Mouse (Mus musculus) heart, adult 2 months (tissue): ENCODE data around the gene Hoxa10. TPM values are rescaled to one million over a fixed set of nuclear protein-coding genes. Genes with fewer than 3 reads are reported as not detected.

Experiments used
- DNase-seq, 2 experiments: peaks; one replicate each; pipeline ENCODE4 v3.0.0; 2021
- H3K27ac ChIP-seq: fragments of 200-600 bp; 2 replicates; pipeline ENCODE4 v1.8.1; 2022
- H3K27me3 ChIP-seq: fragments of 200-500 bp; 2 replicates; pipeline ENCODE4 v1.6.1; 2012; ENCODE audit warnings: mild to moderate bottlenecking, low read length, inconsistent platforms, mixed read lengths; ENCODE audit not compliant: control insufficient read depth, insufficient read depth
- H3K36me3 ChIP-seq: fragments of 200-500 bp; 2 replicates; pipeline ENCODE4 v1.6.1; 2012; ENCODE audit warnings: low read length, inconsistent platforms; ENCODE audit not compliant: control insufficient read depth, insufficient read depth
- H3K4me1 ChIP-seq: fragments of 200-500 bp; 2 replicates; pipeline ENCODE4 v1.6.1; 2011; ENCODE audit warnings: low read length; ENCODE audit not compliant: control insufficient read depth, insufficient read depth
- H3K4me3 ChIP-seq: fragments of 200-600 bp; 2 replicates; pipeline ENCODE4 v1.8.1; 2022
- H3K79me2 ChIP-seq: fragments of 200-500 bp; replicated peaks from 2 replicates; pipeline ENCODE4 v1.6.1; 2012; ENCODE audit warnings: mild to moderate bottlenecking, inconsistent platforms, low read length, moderate library complexity, mixed read lengths; ENCODE audit not compliant: control insufficient read depth, insufficient read depth
- H3K9ac ChIP-seq: fragments of 200-500 bp; 2 replicates; pipeline ENCODE4 v1.6.1; 2012; ENCODE audit warnings: low read depth, mild to moderate bottlenecking, control low read depth, inconsistent platforms, low read length, mixed read lengths
- CTCF ChIP-seq: fragments of 200-600 bp; IDR thresholded peaks from 2 replicates; pipeline ENCODE4 v1.8.1; 2022; ENCODE audit warnings: antibody characterized with exemption, mild to moderate bottlenecking, moderate library complexity
- EP300 ChIP-seq: fragments of 200-500 bp; IDR thresholded peaks from 2 replicates; pipeline ENCODE4 v1.6.1; 2011; ENCODE audit warnings: low read depth, low read length, control low read depth; ENCODE audit not compliant: insufficient read depth
- POLR2A ChIP-seq: fragments of 200-500 bp; IDR thresholded peaks from 2 replicates; pipeline ENCODE4 v1.6.1; 2011; ENCODE audit warnings: mild to moderate bottlenecking, low read depth, low read length, control low read depth; ENCODE audit not compliant: insufficient read depth
- whole genome bisulfite sequencing: fragments of 180-500 bp; shearing (Covaris S2); methylation state at CpG from one replicate; pipeline ENCODE4 v1.1.7; 2018; 5-methylcytosine and 5-hydroxymethylcytosine counted together
- intact Hi-C: fragments of 180-260 bp; cut with DNase I; formaldehyde crosslinking; loops from one replicate; pipeline ENCODE4 v1.15.1; 2025
- polyA plus RNA-seq: library from polyadenylated mRNA; depleted of rRNA; stranded (reverse); fragments of >200 nt; gene quantifications from 2 replicates; pipeline ENCODE4 v1.2.3, GENCODE M21; 2012
- total RNA-seq, 2 experiments: library from RNA; stranded (reverse); gene quantifications; 2 replicates each; pipeline ENCODE4 v1.2.3; 2021

The Hoxa10 gene
- total and polyA plus RNA-seq, 3 experiments = not detected

DNA sequence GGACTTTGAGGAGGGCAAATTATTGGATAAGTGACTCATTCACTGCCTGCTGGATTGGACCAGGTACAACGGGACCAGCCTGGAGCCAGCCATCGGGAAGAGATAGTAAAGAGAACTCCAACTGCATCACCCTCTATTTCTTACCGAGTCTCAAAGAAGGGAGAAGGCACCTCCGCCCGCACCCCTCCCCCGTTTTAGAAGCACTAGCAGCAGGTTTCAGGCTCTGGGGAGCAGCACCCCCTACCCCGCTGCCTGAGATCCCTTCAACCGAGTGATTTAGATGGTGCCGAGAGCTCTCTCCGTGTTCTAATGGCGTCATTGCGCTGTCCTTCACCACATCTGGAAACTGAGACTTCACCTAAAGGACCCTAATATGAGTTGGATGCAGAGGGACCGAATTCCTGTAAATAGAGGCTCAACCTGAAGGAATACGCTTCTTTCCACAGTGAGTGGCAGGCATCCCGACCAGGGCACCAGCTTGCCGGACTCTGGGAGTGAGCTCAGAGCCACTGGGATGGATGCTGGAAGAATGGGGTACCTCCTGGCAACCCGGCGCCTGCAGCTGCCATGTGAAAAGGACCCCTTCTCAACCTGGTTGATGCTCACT is 24.8 kb upstream of the Hoxa10 start:
- 3% methylated on average over 18 of the region's 18 CpGs for WGBS
- H3K79me2 ChIP-seq = no peaks in the 10 kb centered on the region

DNA sequence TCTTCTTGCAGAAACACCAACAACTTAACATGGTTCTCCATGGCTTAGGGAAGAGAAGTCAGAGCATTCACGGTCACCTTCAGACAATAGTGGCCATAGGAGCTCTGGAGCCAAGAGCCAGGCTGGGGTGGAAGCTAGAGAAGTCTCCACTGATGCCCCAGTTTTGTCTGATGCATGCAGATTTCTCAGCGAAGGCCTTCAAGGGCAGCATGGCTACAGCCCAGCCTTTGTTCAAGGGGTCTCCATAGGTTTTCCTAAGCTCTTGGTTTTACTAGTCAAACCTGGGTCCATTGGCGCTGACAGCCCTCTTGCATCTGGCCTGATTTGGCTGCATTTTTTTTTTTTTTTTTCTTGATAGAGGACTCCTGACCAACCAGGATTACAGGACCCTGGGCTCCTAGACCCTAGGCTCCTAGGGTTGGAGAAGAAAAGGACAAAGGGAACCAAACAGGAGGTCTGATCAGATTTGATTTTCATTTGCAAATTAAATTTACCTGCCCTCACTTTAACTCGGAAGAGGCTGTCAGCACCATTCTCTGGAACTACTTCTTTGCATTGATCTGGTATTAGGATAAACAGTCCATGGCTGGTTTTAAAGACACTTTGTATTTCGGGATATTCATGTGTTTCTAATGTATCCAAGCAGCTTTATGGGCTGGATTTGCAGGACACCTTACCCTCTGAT is 23.6 kb upstream of the Hoxa10 start:
- no peak overlapping the region for H3K27ac ChIP-seq
- peaks cover 55% of the 10 kb centered on the region for H3K27me3 ChIP-seq
- DNase-seq = no peak
- no peaks in the 10 kb centered on the region for H3K79me2 ChIP-seq
- TF ChIP-seq CTCF = no peak
- no peak for TF ChIP-seq EP300
- no peak for TF ChIP-seq POLR2A
- intact Hi-C loops = no loop called here
- 14% methylated on average over 5 of the region's 5 CpGs for WGBS
- no peak overlapping the region for H3K9ac ChIP-seq
- H3K4me3 ChIP-seq = no peak overlapping the region
- H3K36me3 ChIP-seq = no peaks in the 10 kb centered on the region
- no peaks in the 10 kb centered on the region; the same call in 1 of the 2 replicates for H3K4me1 ChIP-seq

More for the DNA sequence above, 24.8 kb upstream of the Hoxa10 start:
- TF ChIP-seq EP300 = no peak
- no peak for TF ChIP-seq CTCF
- TF ChIP-seq POLR2A = no peak
- no peaks in the 10 kb centered on the region for H3K36me3 ChIP-seq
- H3K9ac ChIP-seq = no peak overlapping the region
- H3K27me3 ChIP-seq = peaks cover 49% of the 10 kb centered on the region
- H3K27ac ChIP-seq = no peak overlapping the region
- intact Hi-C loops = loop anchor here (5.0 kb wide), 1 partner anchor 47 kb away; the partner anchor contains the start of gene Evx1
- DNase-seq = no peak
- no peaks in the 10 kb centered on the region; the same call in 1 of the 2 replicates for H3K4me1 ChIP-seq
- no peak overlapping the region for H3K4me3 ChIP-seq

DNA sequence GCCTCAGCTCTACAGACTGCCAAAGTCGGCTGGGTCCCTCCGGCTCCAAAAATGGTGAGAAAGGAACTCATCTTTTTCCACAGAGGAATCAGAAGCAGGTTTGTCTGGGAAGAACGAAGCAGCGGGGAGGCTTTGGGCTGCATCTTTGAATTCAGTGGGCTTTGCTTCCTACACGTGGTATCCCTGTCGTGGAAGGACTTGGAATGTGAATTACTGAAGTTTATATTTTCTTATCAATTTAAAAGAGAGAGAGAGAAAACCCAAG is 22.6 kb upstream of the Hoxa10 start:
- WGBS = 7% methylated on average over 6 of the region's 6 CpGs
- Histone ChIP-seq H3K9ac (no peak overlapping the region), H3K36me3 (no peaks in the 10 kb centered on the region), H3K27ac (no peak overlapping the region), H3K4me1 (no peaks in the 10 kb centered on the region; the same call in 1 of the 2 replicates), H3K4me3 (no peak overlapping the region), H3K27me3 (peaks cover 52% of the 10 kb centered on the region), H3K79me2 (no peaks in the 10 kb centered on the region)
- no peak for DNase-seq
- intact Hi-C loops = no loop called here
- no peak for TF ChIP-seq CTCF
- no peak for TF ChIP-seq POLR2A
- no peak for TF ChIP-seq EP300

DNA sequence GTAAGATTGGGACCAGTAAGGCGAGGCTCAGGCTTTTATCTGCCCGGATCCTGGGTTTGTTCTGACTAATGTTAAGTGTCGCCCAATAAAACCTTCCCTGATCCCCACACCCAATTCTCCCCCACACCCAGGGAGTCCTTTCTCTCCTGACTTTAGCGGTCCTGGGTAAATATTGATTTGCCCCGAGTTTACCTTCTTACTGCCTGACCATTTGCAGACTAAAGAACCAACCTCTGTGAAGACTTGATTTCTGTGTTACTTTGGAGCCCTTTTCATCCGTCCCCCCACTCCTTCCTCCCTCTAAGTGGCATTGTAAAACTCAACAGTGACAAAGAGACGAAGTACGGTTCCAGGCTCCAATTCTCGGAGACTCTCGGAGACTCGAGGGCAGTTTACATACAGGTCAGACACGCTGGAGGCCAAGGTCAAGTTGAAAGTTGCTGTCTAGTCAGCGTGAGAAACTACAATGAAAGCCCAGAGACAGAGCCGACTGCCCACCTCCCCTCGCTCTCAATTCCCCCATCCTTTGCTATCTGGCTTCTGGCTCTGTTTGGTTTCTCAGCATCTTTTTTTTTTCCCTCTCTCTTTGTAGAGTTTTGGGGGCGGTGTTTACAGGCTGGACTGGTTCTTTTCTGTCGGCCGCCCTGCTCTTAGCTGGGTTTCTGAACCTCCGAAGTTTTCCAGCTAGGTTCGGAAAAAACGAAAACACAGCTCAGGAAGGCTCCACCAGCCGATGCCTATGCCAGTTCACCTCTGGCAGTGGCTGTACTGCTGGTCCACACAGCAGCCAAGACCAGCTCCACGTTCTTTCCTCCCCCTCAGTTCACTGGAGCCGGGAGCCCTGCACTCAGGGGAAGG is 22.0 kb upstream of the Hoxa10 start:
- intact Hi-C loops = no loop called here
- Histone ChIP-seq H3K27me3 (peaks cover 52% of the 10 kb centered on the region), H3K9ac (no peak overlapping the region), H3K79me2 (no peaks in the 10 kb centered on the region), H3K4me1 (no peaks in the 10 kb centered on the region; the same call in 1 of the 2 replicates), H3K4me3 (no peak overlapping the region), H3K36me3 (no peaks in the 10 kb centered on the region), H3K27ac (no peak overlapping the region)
- DNase-seq = peak in 1 of 2 experiments; percentile 42
- TF ChIP-seq EP300 (no peak), CTCF (no peak), POLR2A (no peak)
- WGBS = 6% methylated on average over 24 of the region's 24 CpGs

DNA sequence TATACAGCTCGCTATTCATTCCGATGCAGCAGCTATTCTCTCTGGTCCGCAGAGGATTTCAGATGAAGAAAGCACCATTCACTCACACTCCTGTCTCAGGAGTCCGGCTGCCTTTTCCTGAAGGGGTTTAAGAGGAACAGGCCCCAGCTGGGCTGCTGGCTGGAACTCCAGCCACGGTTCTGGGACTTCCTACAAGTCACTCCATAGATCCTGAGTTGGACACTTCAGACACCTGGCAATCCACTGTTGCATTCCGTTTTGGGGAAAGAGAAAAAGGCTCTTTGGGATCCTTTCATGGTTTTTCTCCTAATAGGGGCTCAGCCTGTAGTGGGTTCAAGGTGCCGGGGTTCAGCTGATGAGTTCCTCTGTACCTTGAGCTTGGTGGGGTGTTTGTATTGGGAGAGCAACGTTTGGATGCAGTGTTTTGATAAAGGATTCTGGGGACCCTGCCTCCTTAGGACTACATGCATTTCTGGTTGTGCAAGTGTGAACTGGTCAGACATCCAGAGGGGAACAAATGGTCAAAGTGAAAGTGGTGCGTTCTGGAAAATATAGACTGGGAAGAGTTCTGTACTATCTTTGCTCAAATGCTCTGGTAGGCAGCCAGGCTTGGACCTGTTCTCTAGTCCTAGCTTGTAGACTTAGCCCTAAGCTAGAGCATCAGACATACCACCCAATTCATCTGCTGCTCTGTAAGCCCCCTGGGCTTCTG is 21.3 kb upstream of the Hoxa10 start:
- peaks cover 52% of the 10 kb centered on the region for H3K27me3 ChIP-seq
- no peak overlapping the region for H3K27ac ChIP-seq
- intact Hi-C loops = no loop called here
- peak in 1 of 2 experiments; percentile 30 for DNase-seq
- WGBS = 6% methylated on average over 9 of the region's 9 CpGs
- no peak overlapping the region for H3K4me3 ChIP-seq
- TF ChIP-seq POLR2A (no peak), CTCF (no peak), EP300 (no peak)
- no peaks in the 10 kb centered on the region; the same call in 1 of the 2 replicates for H3K4me1 ChIP-seq
- no peaks in the 10 kb centered on the region for H3K79me2 ChIP-seq
- H3K36me3 ChIP-seq = no peaks in the 10 kb centered on the region
- H3K9ac ChIP-seq = no peak overlapping the region
